Mouse (Mus musculus) spleen, adult 2 months (tissue): ENCODE data around the gene Rnf19b. TPM values are rescaled to one million over a fixed set of nuclear protein-coding genes. Genes with fewer than 3 reads are reported as not detected.

Experiments used
- DNase-seq, 2 experiments: peaks; one replicate each; pipeline versions ENCODE4 v3.0.0 to v3.0.0-alpha.2; 2012 to 2021; ENCODE audit warnings: low spot score in 2 of 2, low read depth in 1 of 2
- H3K27ac ChIP-seq: fragments of 200-500 bp; 2 replicates; pipeline ENCODE4 v1.5.1; 2012; ENCODE audit warnings: low read length, inconsistent platforms; ENCODE audit not compliant: insufficient read depth
- H3K27me3 ChIP-seq: fragments of 200-500 bp; 2 replicates; pipeline ENCODE4 v1.6.1; 2012; ENCODE audit warnings: mild to moderate bottlenecking, moderate library complexity, low read length, inconsistent platforms; ENCODE audit not compliant: control insufficient read depth, insufficient read depth
- H3K36me3 ChIP-seq: fragments of 200-500 bp; 2 replicates; pipeline ENCODE4 v1.6.1; 2012; ENCODE audit warnings: mild to moderate bottlenecking, low read length, inconsistent platforms; ENCODE audit not compliant: control insufficient read depth, insufficient read depth
- H3K4me1 ChIP-seq: fragments of 200-500 bp; 2 replicates; pipeline ENCODE4 v1.6.1; 2011; ENCODE audit warnings: inconsistent platforms; ENCODE audit not compliant: control insufficient read depth, insufficient read depth, insufficient read length
- H3K4me3 ChIP-seq: fragments of 200-500 bp; 2 replicates; pipeline ENCODE4 v1.5.1; 2011; ENCODE audit warnings: mild to moderate bottlenecking, inconsistent platforms; ENCODE audit not compliant: insufficient read depth, insufficient read length; ENCODE audit errors: extremely low read depth
- CTCF ChIP-seq: fragments of 200-500 bp; IDR thresholded peaks from 2 replicates; pipeline ENCODE4 v1.5.1; 2011; ENCODE audit warnings: mild to moderate bottlenecking, inconsistent platforms; ENCODE audit not compliant: insufficient read depth, insufficient read length, insufficient replicate concordance; ENCODE audit errors: extremely low read depth
- POLR2A ChIP-seq: fragments of 200-500 bp; IDR thresholded peaks from 2 replicates; pipeline ENCODE4 v1.6.1; 2011; ENCODE audit warnings: low read depth, low read length, inconsistent platforms
- WGBS: fragments of 180-500 bp; shearing (Covaris S2); methylation state at CpG from one replicate; pipeline ENCODE4 v1.1.7; 2018; 5-methylcytosine and 5-hydroxymethylcytosine counted together
- polyA plus RNA-seq: library from polyadenylated mRNA; depleted of rRNA; stranded (reverse); fragments of >200 nt; gene quantifications from 2 replicates; pipeline ENCODE4 v1.2.3, GENCODE M21; 2012

Rnf19b gene
- polyA plus RNA-seq, 1 experiment, result 109 TPM

DNA sequence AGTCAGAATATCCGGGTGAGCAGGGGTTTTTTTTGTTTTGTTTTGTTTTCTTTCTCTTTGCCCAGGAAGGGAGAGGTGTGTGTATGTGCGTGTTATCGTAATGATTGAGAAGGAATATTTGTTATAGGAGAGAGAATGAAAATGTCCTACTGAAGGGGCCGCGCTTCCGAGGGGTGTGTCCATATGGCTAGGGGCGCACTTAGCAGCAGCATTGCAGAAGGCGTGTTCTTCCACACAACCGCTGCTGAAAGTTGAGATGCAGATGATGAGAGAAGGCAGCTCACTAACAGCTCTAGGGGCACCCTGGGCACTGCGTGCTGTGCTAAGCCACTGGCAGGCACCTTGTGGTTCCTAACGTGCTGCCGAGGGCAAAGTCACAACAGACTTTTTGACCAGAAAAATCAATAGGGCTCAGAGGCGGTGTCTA is 1.1 kb downstream of the Rnf19b start:
- peak in 1 of 2 experiments; percentile 29 for DNase-seq
- H3K36me3 ChIP-seq, result no peaks in the 10 kb centered on the region
- peaks cover 7% of the 10 kb centered on the region for H3K4me1 ChIP-seq
- WGBS, result under 1% methylated on average over 13 of the region's 13 CpGs
- TF ChIP-seq POLR2A, result no peak
- TF ChIP-seq CTCF, result no peak
- peak overlapping the region; percentile 88 for H3K4me3 ChIP-seq
- H3K27ac ChIP-seq, result peak overlapping the region; percentile 91
- no peaks in the 10 kb centered on the region for H3K27me3 ChIP-seq

DNA sequence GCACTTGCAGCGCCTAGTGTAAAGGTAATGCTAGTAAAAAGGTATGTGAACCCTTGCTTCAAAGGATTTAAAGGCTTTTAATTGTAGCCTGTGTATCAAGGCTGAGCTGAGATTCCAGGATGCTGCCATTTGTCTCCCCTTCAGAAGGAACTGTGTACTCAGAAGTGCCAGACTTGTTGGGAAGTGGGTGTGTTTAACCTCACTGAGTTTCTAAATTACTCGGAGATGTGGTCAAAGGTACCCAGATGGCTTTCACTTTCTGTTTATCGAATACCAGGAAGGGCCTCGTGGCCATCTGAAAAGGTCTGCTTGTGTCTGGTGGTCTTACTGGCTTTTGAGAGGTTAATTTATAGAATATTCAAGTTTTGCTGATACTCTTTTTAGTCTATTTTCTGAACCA is 1.9 kb downstream of the Rnf19b start:
- H3K27me3 ChIP-seq, result no peaks in the 10 kb centered on the region
- H3K27ac ChIP-seq, result peak overlapping the region; percentile 56; the same call in 1 of the 2 replicates
- TF ChIP-seq POLR2A, result no peak
- DNase-seq, result no peak
- WGBS, result 6% methylated on average over 4 of the region's 4 CpGs
- peak overlapping the region; percentile 33; the same call in 1 of the 2 replicates for H3K4me3 ChIP-seq
- no peaks in the 10 kb centered on the region for H3K36me3 ChIP-seq
- H3K4me1 ChIP-seq, result peaks cover 7% of the 10 kb centered on the region

DNA sequence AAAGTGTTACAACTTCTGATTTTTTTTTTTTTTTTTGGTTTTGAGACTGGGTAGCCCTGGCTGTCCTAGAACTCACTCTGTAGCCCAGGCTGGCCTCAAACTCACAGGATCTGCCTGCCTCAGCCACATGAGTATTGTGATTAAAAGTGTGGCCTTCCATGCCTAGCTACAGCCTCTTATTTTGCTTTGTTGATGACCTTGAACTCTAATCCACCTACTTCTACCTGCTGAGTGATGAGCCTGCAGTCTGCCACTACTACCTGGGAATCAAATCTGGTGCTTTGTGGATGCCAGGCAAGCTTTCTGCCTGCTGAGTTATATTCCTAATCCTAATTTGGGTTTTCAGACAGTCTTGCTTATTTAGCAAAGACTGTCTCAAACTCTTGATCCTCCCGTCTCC is 3.4 kb downstream of the Rnf19b start:
- DNase-seq, result no peak
- Histone ChIP-seq H3K27ac (no peak overlapping the region), H3K4me1 (peaks cover 10% of the 10 kb centered on the region), H3K36me3 (no peaks in the 10 kb centered on the region), H3K4me3 (no peak overlapping the region), H3K27me3 (no peaks in the 10 kb centered on the region)
- 84% methylated on average over 1 of the region's 1 CpGs for WGBS
- TF ChIP-seq POLR2A (no peak), CTCF (no peak)

GRCm38 (mm10) chr4:129062281-129063075 is 4.4 kb downstream of the Rnf19b start:
- 72% methylated on average over 3 of the region's 3 CpGs for whole genome bisulfite sequencing
- H3K27ac ChIP-seq, result peak overlapping the region; percentile 37
- H3K36me3 ChIP-seq, result no peaks in the 10 kb centered on the region
- no peak for DNase-seq
- peaks cover 13% of the 10 kb centered on the region for H3K4me1 ChIP-seq
- no peaks in the 10 kb centered on the region for H3K27me3 ChIP-seq
- no peak overlapping the region for H3K4me3 ChIP-seq
- TF ChIP-seq CTCF, result no peak
- TF ChIP-seq POLR2A, result no peak

GRCm38 (mm10) chr4:129065688-129066236 is 7.7 kb downstream of the Rnf19b start:
- no peaks in the 10 kb centered on the region for H3K36me3 ChIP-seq
- H3K27ac ChIP-seq, result no peak overlapping the region; the same call in 1 of the 2 replicates
- peaks cover 19% of the 10 kb centered on the region for H3K4me1 ChIP-seq
- H3K27me3 ChIP-seq, result no peaks in the 10 kb centered on the region
- H3K4me3 ChIP-seq, result no peak overlapping the region
- no peak for DNase-seq
- no peak for TF ChIP-seq CTCF
- TF ChIP-seq POLR2A, result no peak

DNA sequence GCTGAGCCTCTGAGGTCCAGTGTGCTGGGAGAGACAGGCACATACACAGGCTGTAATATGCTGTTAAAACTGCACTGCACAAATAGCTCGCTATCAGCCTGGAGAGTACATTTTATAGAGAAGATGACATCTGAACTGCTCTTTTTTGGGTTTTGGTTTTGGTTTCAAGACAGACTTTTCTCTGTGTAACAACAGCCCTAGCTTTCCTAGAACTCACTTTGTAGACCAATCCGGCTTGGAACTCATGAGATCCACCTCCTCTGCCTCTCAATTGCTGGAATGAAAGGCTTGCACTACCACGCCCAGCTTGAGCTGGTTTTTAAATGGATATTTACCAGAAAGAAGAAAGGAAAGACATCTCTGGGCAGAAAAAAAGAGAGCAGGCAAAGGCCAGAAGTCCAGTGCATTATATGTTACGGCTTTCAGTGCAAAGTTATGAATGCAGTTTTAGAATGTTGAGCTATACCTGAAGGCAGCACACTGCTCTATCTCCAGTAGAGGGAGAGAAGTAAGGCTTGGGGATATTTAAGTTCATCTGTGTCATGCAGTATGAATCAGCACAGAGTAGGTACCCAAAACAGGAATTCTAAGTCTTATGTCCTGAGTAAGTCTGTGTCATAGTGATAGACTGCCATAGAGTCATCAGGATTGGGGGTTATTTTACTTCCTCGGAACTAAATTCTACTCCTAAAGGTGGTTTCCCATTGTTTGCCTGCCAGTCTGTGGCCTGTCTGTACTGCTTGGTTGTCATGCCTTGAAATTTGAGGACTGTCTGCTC is 9.8 kb downstream of the Rnf19b start:
- Histone ChIP-seq H3K27ac (peak overlapping the region; percentile 29), H3K4me3 (no peak overlapping the region), H3K4me1 (peaks cover 15% of the 10 kb centered on the region), H3K27me3 (no peaks in the 10 kb centered on the region), H3K36me3 (no peaks in the 10 kb centered on the region)
- DNase-seq, result no peak
- WGBS, result 81% methylated on average over 5 of the region's 5 CpGs
- TF ChIP-seq POLR2A (no peak), CTCF (no peak)
